Mouse (Mus musculus): ENCODE results near the gene Cyp2e1. TPM values are rescaled to one million over a fixed set of nuclear protein-coding genes. Genes with fewer than 3 reads are reported as not detected.
A peak's percentile ranks its signal among the peaks of the same experiment; 100 is the strongest.

Cyp2e1 gene
- total RNA-seq, 2 experiments from 2014 or later: not detected

DNA sequence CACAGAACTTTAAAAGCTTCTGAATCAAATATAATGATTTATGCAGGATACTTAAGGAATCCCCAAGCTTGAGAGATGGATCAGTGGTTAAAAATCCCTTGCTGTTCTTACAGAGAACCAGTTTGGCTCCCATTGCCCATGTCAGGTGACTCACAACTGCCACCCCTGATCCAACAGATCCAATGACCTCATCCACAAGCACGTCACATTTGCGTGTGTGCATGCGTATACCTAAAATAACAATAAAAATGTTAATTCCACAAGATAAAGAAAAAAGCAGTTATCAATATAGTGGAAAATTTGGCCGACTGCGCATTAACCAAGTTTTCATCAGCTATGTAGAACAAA, 57.7 kb downstream of the Cyp2e1 start:
- TF ChIP-seq CTCF (conservative IDR thresholded peaks at IDR 0.05): no peak
- Histone ChIP-seq H3K27ac (peak overlapping the region; percentile 86), H3K4me3 (peak overlapping the region; percentile 59)
- DNase-seq (ENCODE audit: low spot score in 2 of 2): no peak

DNA sequence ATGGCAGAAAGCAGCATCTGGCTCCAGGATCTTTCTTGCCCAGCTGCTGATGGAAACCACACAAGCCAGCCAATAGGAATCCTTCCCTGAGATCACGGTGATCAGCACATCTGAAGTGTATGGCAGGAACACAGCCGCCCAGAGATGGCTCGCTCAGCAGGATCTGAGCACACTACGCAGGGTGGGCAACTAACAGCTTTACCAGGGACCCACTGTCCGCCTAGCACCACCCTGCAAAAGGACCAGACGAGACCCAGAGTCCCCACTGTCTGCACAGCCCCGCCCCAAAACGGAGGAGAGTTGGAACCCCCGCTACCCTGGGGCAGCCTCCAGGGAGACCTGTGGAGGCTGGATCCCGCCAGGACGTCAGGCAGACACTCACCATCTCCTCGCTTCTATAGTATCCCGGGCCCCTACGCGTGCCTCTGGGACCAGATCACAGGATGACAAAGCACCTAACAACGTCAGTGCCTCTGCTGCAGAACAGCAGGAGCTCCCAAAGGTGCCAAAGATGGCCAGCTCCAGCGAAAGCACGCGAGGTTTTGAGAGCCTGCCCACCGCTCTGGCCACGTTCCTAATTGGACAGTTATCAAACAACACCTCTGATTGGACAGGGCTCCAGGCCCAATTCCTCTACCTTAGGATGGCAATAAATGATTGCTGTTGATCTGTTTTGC, 58.3 kb downstream of the Cyp2e1 start, which contains the start of gene Zfp941:
Gene Zfp941, minus strand, starts transcription at position 526 of the 677 bp plus-strand sequence.
- TF ChIP-seq CTCF (conservative IDR thresholded peaks at IDR 0.05): no peak
- peak in 1 of 2 experiments; percentile 56 for DNase-seq (ENCODE audit: low spot score in 2 of 2)
- peak within 1 kb of the TSS; percentile 86 for H3K27ac ChIP-seq
- peak within 1 kb of the TSS; percentile 59 for H3K4me3 ChIP-seq

DNA sequence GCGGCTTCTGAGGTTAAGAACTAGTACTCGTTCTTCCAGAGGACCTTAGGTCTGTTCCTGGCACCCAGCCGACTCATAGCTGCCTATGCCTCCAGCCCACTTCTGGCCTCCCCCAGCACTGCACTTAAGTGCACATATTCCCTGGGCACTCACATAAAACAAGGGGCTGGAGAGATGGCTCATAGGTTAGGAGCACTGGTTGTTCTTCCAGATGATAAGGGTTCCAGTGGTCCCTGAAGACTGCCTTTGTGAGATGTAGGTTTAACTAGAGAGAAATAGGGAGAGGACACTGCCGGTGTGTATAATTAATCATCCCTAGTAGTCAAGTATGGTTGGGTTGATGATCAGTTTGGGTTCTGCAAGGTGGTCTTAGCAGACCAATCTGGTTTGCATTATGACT, 59.2 kb downstream of the Cyp2e1 start:
- H3K4me3 ChIP-seq: no peak overlapping the region
- TF ChIP-seq CTCF (conservative IDR thresholded peaks at IDR 0.05): no peak
- H3K27ac ChIP-seq: no peak overlapping the region
- DNase-seq (ENCODE audit: low spot score in 2 of 2): no peak

Other genes with a start within 250 kb of the Cyp2e1 start
- under 1 TPM in 1 of 2 experiments, not detected in 1; 0.25 TPM for gene Olfr538, start 195.9 kb upstream of the Cyp2e1 start, total RNA-seq (2021)
- gene Olfr46, start 162.5 kb upstream of the Cyp2e1 start, total RNA-seq (2021): under 1 TPM; 0.31 to 0.37 TPM
- gene Olfr61, start 134.8 kb upstream of the Cyp2e1 start, total RNA-seq (2021): under 1 TPM in 1 of 2 experiments, not detected in 1; 0.29 TPM
- gene Olfr53, start 117.3 kb upstream of the Cyp2e1 start, total RNA-seq (2021): under 1 TPM in 1 of 2 experiments, not detected in 1; 0.34 TPM
- gene Olfr539, start 103.8 kb upstream of the Cyp2e1 start, total RNA-seq (2021): under 1 TPM; 0.20 to 0.23 TPM
- under 1 TPM; 0.12 to 0.13 TPM for gene Olfr45, start 81.8 kb upstream of the Cyp2e1 start, total RNA-seq (2021)
- gene Olfr541, start 66.5 kb upstream of the Cyp2e1 start, total RNA-seq (2021): not detected
- gene Syce1, start 24.1 kb downstream of the Cyp2e1 start, total RNA-seq (2021): not detected
- gene Zfp941, start 58.4 kb downstream of the Cyp2e1 start, total RNA-seq (2021): 10 to 100 TPM; 10.7 to 18.0 TPM
- gene Urah, start 71.3 kb downstream of the Cyp2e1 start, total RNA-seq (2021): 1 to 10 TPM; 1.1 to 1.4 TPM
- gene Scgb1c1, start 81.8 kb downstream of the Cyp2e1 start, total RNA-seq (2021): not detected
- not detected for gene Odf3, start 84.1 kb downstream of the Cyp2e1 start, total RNA-seq (2021)
- gene Gm45785, start 92.6 kb downstream of the Cyp2e1 start, total RNA-seq (2021): 1 to 10 TPM in 1 of 2 experiments, not detected in 1; 1.8 TPM
- 10 to 100 TPM; 78.2 to 82.8 TPM for gene Ric8a, start 93.2 kb downstream of the Cyp2e1 start, total RNA-seq (2021)
- gene Bet1l, start 93.8 kb downstream of the Cyp2e1 start, total RNA-seq (2021): 10 to 100 TPM; 25.1 to 28.3 TPM
- gene Psmd13, start 118.2 kb downstream of the Cyp2e1 start, total RNA-seq (2021): 100 to 1,000 TPM; 111 to 113 TPM
- 10 to 100 TPM; 69.2 to 73.2 TPM for gene Sirt3, start 118.6 kb downstream of the Cyp2e1 start, total RNA-seq (2021)
- 1 to 10 TPM in 1 of 2 experiments, not detected in 1; 1.3 TPM for gene Cox8b, start 136.7 kb downstream of the Cyp2e1 start, total RNA-seq (2021)
- under 1 TPM; 0.27 to 0.51 TPM for gene Nlrp6, start 157.2 kb downstream of the Cyp2e1 start, total RNA-seq (2021)
- 1 to 10 TPM; 4.0 to 7.1 TPM for gene Pgghg, start 177.7 kb downstream of the Cyp2e1 start, total RNA-seq (2021)
- gene Ifitm5, start 186.6 kb downstream of the Cyp2e1 start, total RNA-seq (2021): not detected
- gene Gm45717, start 192.2 kb downstream of the Cyp2e1 start, total RNA-seq (2021): not detected
- 10 to 100 TPM; 13.0 to 16.3 TPM for gene Ifitm2, start 192.2 kb downstream of the Cyp2e1 start, total RNA-seq (2021)
- 1 to 10 TPM; 1.9 to 2.9 TPM for gene Ifitm1, start 203.5 kb downstream of the Cyp2e1 start, total RNA-seq (2021)
- gene Ifitm3, start 247.0 kb downstream of the Cyp2e1 start, total RNA-seq (2021): 10 to 100 TPM in 1 of 2 experiments, 1 to 10 TPM in 1; 9.6 to 13.9 TPM

Data from layer of hippocampus, adult 2 months (tissue).